Mouse (Mus musculus) thymus, adult 2 months (tissue): ENCODE measurements around the gene Cdc42bpg.

Experiments used
- CTCF ChIP-seq: fragments of 200-500 bp; IDR thresholded peaks from 2 replicates; pipeline ENCODE4 v1.5.1; 2012; ENCODE audit warnings: mild to moderate bottlenecking, control low read depth, low read length, moderate library complexity, borderline replicate concordance; ENCODE audit not compliant: control insufficient read depth, poor library complexity, insufficient read depth; ENCODE audit errors: extremely low read depth
- POLR2A ChIP-seq: fragments of 200-500 bp; IDR thresholded peaks from 2 replicates; pipeline ENCODE4 v1.6.1; 2012; ENCODE audit warnings: mild to moderate bottlenecking, low read length, control low read depth, moderate library complexity; ENCODE audit not compliant: control insufficient read depth, poor library complexity, insufficient read depth; ENCODE audit errors: extremely low read depth

DNA sequence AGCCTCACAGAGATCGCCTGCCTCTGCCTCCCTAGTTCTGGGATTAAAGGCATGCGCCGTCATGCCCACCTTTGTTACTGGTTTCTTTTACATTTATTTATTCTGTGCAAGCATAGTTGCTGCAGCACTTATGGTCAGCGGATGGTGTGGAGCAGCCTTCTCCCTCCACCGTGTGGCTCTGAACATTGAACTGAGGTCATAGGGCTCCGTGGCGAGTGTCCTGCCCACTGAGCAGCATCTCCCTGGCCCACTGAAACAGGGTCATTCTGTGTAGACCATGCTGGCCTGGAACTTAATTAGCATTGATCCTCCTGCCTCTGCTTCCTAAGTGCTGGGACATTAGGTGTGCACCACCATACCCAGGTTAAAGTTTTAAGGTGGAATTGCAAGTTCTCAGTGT, 25.7 kb upstream of the Cdc42bpg start:
- no peak for TF ChIP-seq POLR2A
- TF ChIP-seq CTCF, result no peak
